Mouse (Mus musculus) liver, adult 2 months (tissue): ENCODE data around the gene Pigl. TPM values are rescaled to one million over a fixed set of nuclear protein-coding genes. Genes with fewer than 3 reads are reported as not detected.

Experiments
- DNase-seq: peaks from one replicate; pipeline ENCODE4 v3.0.0-alpha.2; 2011; ENCODE audit warnings: low read depth, low spot score; ENCODE audit errors: extremely low read depth
- H3K27ac ChIP-seq: fragments of 200-500 bp; replicated peaks from 2 replicates; pipeline ENCODE4 v1.5.1; 2012; ENCODE audit warnings: low read depth, mild to moderate bottlenecking, control low read depth, inconsistent platforms, low read length; ENCODE audit not compliant: insufficient read depth
- H3K27me3 ChIP-seq: fragments of 200-500 bp; 2 replicates; pipeline ENCODE4 v1.6.1; 2012; ENCODE audit warnings: mild to moderate bottlenecking, moderate library complexity, low read length, inconsistent platforms; ENCODE audit not compliant: control insufficient read depth, insufficient read depth
- H3K36me3 ChIP-seq: fragments of 200-500 bp; 2 replicates; pipeline ENCODE4 v1.6.1; 2012; ENCODE audit warnings: low read length, inconsistent platforms; ENCODE audit not compliant: control insufficient read depth, insufficient read depth
- H3K4me1 ChIP-seq: fragments of 200-500 bp; 2 replicates; pipeline ENCODE4 v1.6.1; 2011; ENCODE audit warnings: low read length; ENCODE audit not compliant: control insufficient read depth, insufficient read depth
- H3K4me3 ChIP-seq: fragments of 200-500 bp; 2 replicates; pipeline ENCODE4 v1.5.1; 2011; ENCODE audit warnings: low read depth, mild to moderate bottlenecking, control low read depth, low read length, moderate library complexity; ENCODE audit not compliant: insufficient read depth
- H3K79me2 ChIP-seq: fragments of 200-500 bp; 2 replicates; pipeline ENCODE4 v1.6.1; 2012; ENCODE audit warnings: inconsistent platforms, mild to moderate bottlenecking, low read length, moderate library complexity; ENCODE audit not compliant: control insufficient read depth, insufficient read depth
- H3K9ac ChIP-seq: fragments of 200-500 bp; 2 replicates; pipeline ENCODE4 v1.6.1; 2012; ENCODE audit warnings: low read depth, mild to moderate bottlenecking, control low read depth, inconsistent platforms, low read length
- CTCF ChIP-seq: fragments of 200-500 bp; IDR thresholded peaks from 2 replicates; pipeline ENCODE4 v1.5.1; 2011; ENCODE audit warnings: low read depth, low read length, control low read depth
- POLR2A ChIP-seq: fragments of 200-500 bp; IDR thresholded peaks from 2 replicates; pipeline ENCODE4 v1.6.1; 2011; ENCODE audit warnings: low read length, control low read depth; ENCODE audit not compliant: insufficient read depth; ENCODE audit errors: extremely low read depth
- WGBS: fragments of 180-500 bp; shearing (Covaris S2); methylation state at CpG from one replicate; pipeline ENCODE4 v1.1.7; 2018; 5-methylcytosine and 5-hydroxymethylcytosine counted together
- polyA plus RNA-seq: library from polyadenylated mRNA; depleted of rRNA; stranded (reverse); fragments of >200 nt; gene quantifications from 2 replicates; pipeline ENCODE4 v1.2.3, GENCODE M21; 2012; rRNA removed
- total RNA-seq: library from RNA; depleted of rRNA; stranded (reverse); fragments of >200 nt; gene quantifications from 2 replicates; pipeline ENCODE4 v1.2.3, GENCODE M21; 2014; rRNA removed

Gene Pigl
- 1.5 and 1.9 TPM in 2 replicates for total RNA-seq
- 2.8 and 3.6 TPM in 2 replicates for polyA plus RNA-seq

GRCm38 (mm10) chr11:62458276-62458724 lies at the start of gene Pigl, which contains the start of gene Ncor1:
Pigl (plus strand) TSS chr11:62458460.
Ncor1 (minus strand) TSS chr11:62458541.
- Histone ChIP-seq H3K36me3 (no peaks in the 10 kb centered on the region), H3K27ac (peak within 1 kb of the TSS; percentile 95), H3K4me3 (peak within 1 kb of the TSS; percentile 97), H3K9ac (peak within 1 kb of the TSS; percentile 98), H3K4me1 (peaks cover 12% of the 10 kb centered on the region), H3K27me3 (no peaks in the 10 kb centered on the region), H3K79me2 (peaks cover 10% of the 10 kb centered on the region; the same call in 1 of the 2 replicates)
- WGBS, result under 1% methylated on average over 33 of the region's 33 CpGs
- TF ChIP-seq POLR2A, result peak; percentile 59
- no peak for TF ChIP-seq CTCF
- DNase-seq, result peak; percentile 69

- no peak overlapping the region for H3K27ac ChIP-seq
- WGBS, result 99% methylated on average over 2 of the region's 2 CpGs
- no peak overlapping the region for H3K9ac ChIP-seq
- H3K4me3 ChIP-seq, result no peak overlapping the region
- TF ChIP-seq CTCF, result no peak
- no peak for TF ChIP-seq POLR2A
- no peak for DNase-seq
- no peaks in the 10 kb centered on the region; the same call in 1 of the 2 replicates for H3K79me2 ChIP-seq
- peaks cover 30% of the 10 kb centered on the region for H3K36me3 ChIP-seq
- peaks cover 4% of the 10 kb centered on the region for H3K4me1 ChIP-seq
- no peaks in the 10 kb centered on the region for H3K27me3 ChIP-seq
These were observed 49.4 kb upstream of the Pigl start for GRCm38 (mm10) chr11:62408848-62409247.

DNA sequence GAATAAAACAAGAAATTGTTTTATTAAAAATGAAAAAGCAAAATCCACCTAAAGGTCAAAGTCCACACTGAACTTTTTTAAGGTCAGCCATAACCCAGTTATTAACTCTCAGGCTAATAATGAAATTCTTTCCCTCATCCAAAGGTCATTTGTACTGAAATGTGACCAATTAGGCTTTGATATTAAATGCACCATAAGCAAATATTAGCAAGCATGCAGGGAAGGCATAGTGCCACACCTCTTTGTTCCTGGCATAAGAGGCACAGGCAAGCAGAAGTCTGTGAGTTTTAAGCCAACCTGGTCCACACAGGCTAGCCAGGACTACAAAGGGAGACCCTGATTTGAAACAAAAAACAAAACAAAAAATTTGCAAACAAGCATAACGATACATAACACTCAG lies 48.6 kb upstream of the Pigl start:
- Histone ChIP-seq H3K4me1 (peaks cover 4% of the 10 kb centered on the region), H3K27me3 (no peaks in the 10 kb centered on the region), H3K36me3 (peaks cover 31% of the 10 kb centered on the region), H3K27ac (peak overlapping the region; percentile 79), H3K79me2 (no peaks in the 10 kb centered on the region; the same call in 1 of the 2 replicates), H3K9ac (no peak overlapping the region), H3K4me3 (no peak overlapping the region)
- DNase-seq, result peak; percentile 84
- 79% methylated on average over 1 of the region's 1 CpGs for WGBS
- TF ChIP-seq CTCF (no peak), POLR2A (no peak)

DNA sequence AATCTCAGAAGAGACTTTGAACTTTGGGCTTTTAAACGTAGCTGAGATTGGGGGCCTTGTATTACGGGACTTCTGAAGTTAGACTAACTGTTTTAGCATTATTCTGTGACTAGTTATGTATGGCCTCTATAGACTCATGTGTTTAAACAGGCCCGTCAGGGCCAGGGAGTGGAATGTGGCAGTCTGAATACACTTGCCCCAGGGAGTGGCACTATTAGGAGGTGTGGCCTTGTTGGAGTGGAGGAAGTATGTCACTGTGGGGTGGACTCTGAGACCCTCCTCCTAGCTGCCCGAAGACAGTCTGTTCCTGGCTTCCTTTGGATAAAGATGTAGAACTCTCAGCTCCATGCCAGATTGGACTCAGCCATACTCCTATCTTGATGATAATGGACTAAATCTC lies 43.2 kb upstream of the Pigl start:
- Histone ChIP-seq H3K4me3 (no peak overlapping the region), H3K9ac (no peak overlapping the region), H3K36me3 (peaks cover 35% of the 10 kb centered on the region), H3K27me3 (no peaks in the 10 kb centered on the region), H3K27ac (no peak overlapping the region), H3K79me2 (peaks cover 3% of the 10 kb centered on the region; the same call in 1 of the 2 replicates), H3K4me1 (peaks cover 2% of the 10 kb centered on the region; the same call in 1 of the 2 replicates)
- TF ChIP-seq POLR2A (no peak), CTCF (no peak)
- no peak for DNase-seq
- 82% methylated on average over 4 of the region's 4 CpGs for WGBS

- peak; percentile 61 for DNase-seq
- WGBS, result 51% methylated on average over 2 of the region's 2 CpGs
- Histone ChIP-seq H3K79me2 (peaks cover 13% of the 10 kb centered on the region; the same call in 1 of the 2 replicates), H3K4me1 (no peaks in the 10 kb centered on the region), H3K36me3 (peaks cover 24% of the 10 kb centered on the region), H3K27me3 (no peaks in the 10 kb centered on the region), H3K27ac (no peak overlapping the region), H3K4me3 (no peak overlapping the region), H3K9ac (no peak overlapping the region)
- TF ChIP-seq POLR2A, result no peak
- TF ChIP-seq CTCF, result peak; percentile 29; the same call in 1 of the 2 replicates
These were observed 33.7 kb upstream of the Pigl start for GRCm38 (mm10) chr11:62424525-62424924.

GRCm38 (mm10) chr11:62426266-62426665 lies 32.0 kb upstream of the Pigl start:
- Histone ChIP-seq H3K9ac (no peak overlapping the region), H3K27ac (no peak overlapping the region), H3K4me1 (peaks cover 4% of the 10 kb centered on the region; the same call in 1 of the 2 replicates), H3K79me2 (peaks cover 14% of the 10 kb centered on the region; the same call in 1 of the 2 replicates), H3K36me3 (peaks cover 24% of the 10 kb centered on the region), H3K27me3 (no peaks in the 10 kb centered on the region), H3K4me3 (no peak overlapping the region)
- no peak for DNase-seq
- 80% methylated on average over 5 of the region's 5 CpGs for WGBS
- TF ChIP-seq POLR2A (no peak), CTCF (no peak)
